Mouse (Mus musculus): ENCODE data around the gene Pgm5. TPM values are rescaled to one million over a fixed set of nuclear protein-coding genes. Genes with fewer than 3 reads are reported as not detected.
"Not testable (repeated sequence)": the region's sequence is repeated elsewhere in the genome, so short reads cannot be mapped to it uniquely, and the experiment has no call there.

Gene Pgm5
- polyA plus RNA-seq, 1 experiment from 2014 or later, result 1.4 TPM

DNA sequence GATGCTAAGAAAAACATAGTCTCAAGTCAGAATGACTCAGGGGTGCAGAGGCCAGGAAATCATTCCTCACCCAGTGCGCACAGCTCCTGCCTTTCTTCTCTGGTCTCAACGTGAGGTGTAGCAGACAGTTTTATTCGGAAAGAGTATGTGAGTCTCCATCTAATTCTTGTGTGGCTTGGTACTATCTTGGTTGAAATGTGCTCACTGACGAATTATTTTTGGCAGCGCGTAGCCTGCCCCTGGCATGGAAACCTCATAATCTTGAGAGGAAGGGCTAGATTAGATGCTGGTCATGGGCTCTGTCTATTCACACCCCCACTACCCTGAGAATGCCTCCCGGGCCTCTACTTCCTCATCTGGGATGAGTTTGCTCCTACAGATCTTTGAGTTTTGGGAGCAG lies 153.6 kb downstream of the Pgm5 start:
- no peak for ATAC-seq (ENCODE audit: low FRiP score)
- no peaks in the 10 kb centered on the region for H3K9me3 ChIP-seq
- 82% methylated on average over 7 of the region's 7 CpGs for WGBS
- H3K27ac ChIP-seq, result no peak overlapping the region
- no peaks in the 10 kb centered on the region for H3K4me1 ChIP-seq (replicated peaks)
- no peaks in the 10 kb centered on the region for H3K36me3 ChIP-seq
- H3K4me2 ChIP-seq, result no peak overlapping the region
- H3K27me3 ChIP-seq, result 0 out of 2 replicates have a peak, but pooled peaks cover 3% of the 10 kb centered on the region
- H3K9ac ChIP-seq, result no peak overlapping the region
- H3K4me3 ChIP-seq, result no peak overlapping the region

- Histone ChIP-seq H3K36me3 (no peaks in the 10 kb centered on the region), H3K27me3 (0 out of 2 replicates have a peak, but pooled peaks cover 3% of the 10 kb centered on the region), H3K9ac (no peak overlapping the region), H3K27ac (no peak overlapping the region), H3K4me1 (replicated peaks) (no peaks in the 10 kb centered on the region), H3K9me3 (no peaks in the 10 kb centered on the region), H3K4me3 (no peak overlapping the region), H3K4me2 (no peak overlapping the region)
- 54% methylated on average over 7 of the region's 7 CpGs for WGBS
- ATAC-seq (ENCODE audit: low FRiP score), result no peak
These were observed 154.4 kb downstream of the Pgm5 start for GRCm38 (mm10) chr19:24707071-24707906.

DNA sequence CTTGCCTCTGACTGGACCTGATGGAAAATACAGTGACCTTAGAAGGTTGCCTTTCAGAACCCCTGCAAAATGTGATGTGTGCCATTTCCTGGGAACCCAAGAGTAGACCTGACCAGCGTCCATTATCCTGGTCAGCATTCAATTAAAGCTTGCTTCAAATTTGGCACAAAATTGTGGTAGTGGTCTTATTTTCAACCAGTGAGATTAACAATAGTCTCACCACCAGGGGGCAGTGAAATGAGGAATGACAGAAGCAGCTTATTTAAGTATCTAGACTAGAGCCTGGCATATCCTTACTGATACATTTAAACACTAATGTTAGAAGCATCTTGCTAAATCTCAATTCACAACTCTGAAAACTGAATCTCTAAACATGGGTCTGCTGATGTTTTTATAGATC lies 156.3 kb downstream of the Pgm5 start:
- H3K27me3 ChIP-seq, result 0 out of 2 replicates have a peak, but pooled peaks cover 3% of the 10 kb centered on the region
- no peak overlapping the region for H3K4me3 ChIP-seq
- no peaks in the 10 kb centered on the region for H3K36me3 ChIP-seq
- no peaks in the 10 kb centered on the region for H3K4me1 ChIP-seq (replicated peaks)
- H3K9me3 ChIP-seq, result no peaks in the 10 kb centered on the region
- no peak overlapping the region for H3K4me2 ChIP-seq
- ATAC-seq (ENCODE audit: low FRiP score), result no peak
- no peak overlapping the region for H3K27ac ChIP-seq
- no peak overlapping the region for H3K9ac ChIP-seq
- WGBS, result 71% methylated on average over 1 of the region's 1 CpGs

DNA sequence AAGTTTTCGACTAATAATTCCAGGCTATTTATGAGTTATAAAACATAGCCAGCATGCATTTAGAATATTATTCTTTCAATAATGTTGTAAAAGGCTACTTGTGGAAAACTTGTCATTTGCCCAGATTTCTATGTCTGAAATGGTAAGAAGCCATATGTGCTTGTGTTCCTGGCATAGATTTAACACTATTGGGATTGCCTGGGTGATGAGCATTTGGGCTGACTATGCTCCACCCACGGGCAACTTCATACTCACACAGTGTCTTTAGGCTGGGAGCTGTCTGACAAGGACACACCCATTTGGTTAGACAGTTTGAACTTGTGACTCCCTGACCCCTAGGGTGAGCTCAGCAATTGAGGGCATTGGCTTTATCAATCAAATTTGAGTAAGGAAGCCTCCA lies 157.3 kb downstream of the Pgm5 start:
- ATAC-seq (ENCODE audit: low FRiP score), result no peak
- H3K9me3 ChIP-seq, result no peaks in the 10 kb centered on the region
- H3K27ac ChIP-seq, result no peak overlapping the region
- H3K4me3 ChIP-seq, result no peak overlapping the region
- no peak overlapping the region for H3K9ac ChIP-seq
- no peaks in the 10 kb centered on the region for H3K4me1 ChIP-seq (replicated peaks)
- no peaks in the 10 kb centered on the region for H3K36me3 ChIP-seq
- 0 out of 2 replicates have a peak, but pooled peaks cover 3% of the 10 kb centered on the region for H3K27me3 ChIP-seq
- WGBS, result 78% methylated on average over 2 of the region's 2 CpGs
- H3K4me2 ChIP-seq, result no peak overlapping the region

GRCm38 (mm10) chr19:24703680-24704079 lies 158.0 kb downstream of the Pgm5 start:
- Histone ChIP-seq H3K4me3 (no peak overlapping the region), H3K4me2 (no peak overlapping the region), H3K36me3 (no peaks in the 10 kb centered on the region), H3K9me3 (no peaks in the 10 kb centered on the region), H3K27me3 (no peaks in the 10 kb centered on the region), H3K9ac (no peak overlapping the region), H3K4me1 (replicated peaks) (no peaks in the 10 kb centered on the region), H3K27ac (no peak overlapping the region)
- no peak for ATAC-seq (ENCODE audit: low FRiP score)
- 80% methylated on average over 8 of the region's 8 CpGs for WGBS

GRCm38 (mm10) chr19:24703168-24703567 lies 158.5 kb downstream of the Pgm5 start:
- not testable (repeated sequence) for H3K27ac ChIP-seq; H3K36me3 ChIP-seq; H3K9ac ChIP-seq; H3K9me3 ChIP-seq; H3K4me3 ChIP-seq; H3K27me3 ChIP-seq; H3K4me2 ChIP-seq; ATAC-seq (ENCODE audit: low FRiP score); H3K4me1 ChIP-seq (replicated peaks)
- WGBS, result 65% methylated on average over 1 of the region's 1 CpGs

- ATAC-seq (ENCODE audit: low FRiP score), result no peak
These were observed 159.9 kb downstream of the Pgm5 start for GRCm38 (mm10) chr19:24701716-24702115.

GRCm38 (mm10) chr19:24700664-24701063 lies 161.0 kb downstream of the Pgm5 start:
- Histone ChIP-seq H3K4me1 (replicated peaks) (no peaks in the 10 kb centered on the region), H3K27me3 (no peaks in the 10 kb centered on the region), H3K9me3 (no peaks in the 10 kb centered on the region), H3K27ac (no peak overlapping the region), H3K36me3 (no peaks in the 10 kb centered on the region), H3K9ac (no peak overlapping the region), H3K4me3 (no peak overlapping the region), H3K4me2 (no peak overlapping the region)
- ATAC-seq (ENCODE audit: low FRiP score), result no peak
- 88% methylated on average over 5 of the region's 5 CpGs for WGBS

More at GRCm38 (mm10) chr19:24701716-24702115, 159.9 kb downstream of the Pgm5 start:
- H3K9ac ChIP-seq, result no peak overlapping the region
- H3K4me2 ChIP-seq, result no peak overlapping the region
- no peak overlapping the region for H3K27ac ChIP-seq
- no peaks in the 10 kb centered on the region for H3K27me3 ChIP-seq
- no peaks in the 10 kb centered on the region for H3K36me3 ChIP-seq
- H3K4me3 ChIP-seq, result no peak overlapping the region
- no peaks in the 10 kb centered on the region for H3K9me3 ChIP-seq
- 70% methylated on average over 8 of the region's 8 CpGs for WGBS
- H3K4me1 ChIP-seq (replicated peaks), result no peaks in the 10 kb centered on the region

DNA sequence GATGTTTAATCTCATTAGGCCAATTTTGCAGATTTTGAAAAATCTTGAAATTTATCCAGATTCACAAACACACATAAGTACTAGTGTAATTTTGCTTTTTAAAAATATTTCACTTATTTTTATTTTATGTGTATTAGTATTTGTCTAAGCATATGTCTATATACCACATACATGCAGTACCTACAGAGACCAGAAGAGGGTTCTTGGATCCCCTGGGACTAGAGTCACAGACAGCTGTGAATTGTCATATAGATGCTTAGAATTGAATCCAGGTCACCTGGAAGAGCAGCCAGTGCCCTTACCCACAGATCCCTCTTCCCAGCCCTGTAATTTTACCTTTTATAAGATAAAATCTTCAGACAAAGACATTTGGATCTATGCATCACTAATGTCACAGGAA lies 161.7 kb downstream of the Pgm5 start:
- ATAC-seq (ENCODE audit: low FRiP score), result no peak
- H3K4me1 ChIP-seq (replicated peaks), result no peaks in the 10 kb centered on the region

GRCm38 (mm10) chr19:24699196-24699595 lies 162.5 kb downstream of the Pgm5 start:
- H3K9me3 ChIP-seq, result no peaks in the 10 kb centered on the region
- no peaks in the 10 kb centered on the region for H3K36me3 ChIP-seq
- H3K4me1 ChIP-seq (replicated peaks), result no peaks in the 10 kb centered on the region
- H3K4me3 ChIP-seq, result no peak overlapping the region
- 72% methylated on average over 3 of the region's 3 CpGs for WGBS
- H3K27me3 ChIP-seq, result no peaks in the 10 kb centered on the region
- H3K9ac ChIP-seq, result no peak overlapping the region
- no peak for ATAC-seq (ENCODE audit: low FRiP score)
- H3K27ac ChIP-seq, result no peak overlapping the region
- no peak overlapping the region for H3K4me2 ChIP-seq

More for the DNA sequence above, 161.7 kb downstream of the Pgm5 start:
- Histone ChIP-seq H3K4me3 (no peak overlapping the region), H3K4me2 (no peak overlapping the region), H3K36me3 (no peaks in the 10 kb centered on the region), H3K9ac (no peak overlapping the region), H3K9me3 (no peaks in the 10 kb centered on the region), H3K27me3 (no peaks in the 10 kb centered on the region), H3K27ac (no peak overlapping the region)

- H3K4me1 ChIP-seq (replicated peaks), result no peaks in the 10 kb centered on the region
- no peak for ATAC-seq (ENCODE audit: low FRiP score)
- no peaks in the 10 kb centered on the region for H3K9me3 ChIP-seq
- H3K27ac ChIP-seq, result no peak overlapping the region
- H3K4me2 ChIP-seq, result no peak overlapping the region
- H3K4me3 ChIP-seq, result no peak overlapping the region
- no peaks in the 10 kb centered on the region for H3K27me3 ChIP-seq
- no peaks in the 10 kb centered on the region for H3K36me3 ChIP-seq
- WGBS, result 71% methylated on average over 5 of the region's 5 CpGs
- H3K9ac ChIP-seq, result no peak overlapping the region
These were observed 163.0 kb downstream of the Pgm5 start for GRCm38 (mm10) chr19:24698651-24699050.

- no peaks in the 10 kb centered on the region for H3K36me3 ChIP-seq
- no peak overlapping the region for H3K9ac ChIP-seq
- no peaks in the 10 kb centered on the region for H3K4me1 ChIP-seq (replicated peaks)
- H3K27ac ChIP-seq, result no peak overlapping the region
- ATAC-seq (ENCODE audit: low FRiP score), result no peak
- no peak overlapping the region for H3K4me3 ChIP-seq
- H3K4me2 ChIP-seq, result no peak overlapping the region
- no peaks in the 10 kb centered on the region for H3K9me3 ChIP-seq
- H3K27me3 ChIP-seq, result no peaks in the 10 kb centered on the region
- 36% methylated on average over 1 of the region's 1 CpGs for WGBS
These were observed 163.7 kb downstream of the Pgm5 start for GRCm38 (mm10) chr19:24697946-24698345.

GRCm38 (mm10) chr19:24692691-24693090 lies 169.0 kb downstream of the Pgm5 start:
- no peak overlapping the region for H3K27ac ChIP-seq
- 81% methylated on average over 2 of the region's 2 CpGs for WGBS
- no peak overlapping the region for H3K4me3 ChIP-seq
- no peak overlapping the region for H3K9ac ChIP-seq
- H3K36me3 ChIP-seq, result no peaks in the 10 kb centered on the region
- H3K27me3 ChIP-seq, result no peaks in the 10 kb centered on the region
- H3K4me2 ChIP-seq, result no peak overlapping the region
- peaks cover 3% of the 10 kb centered on the region; the same call in 1 of the 2 replicates for H3K4me1 ChIP-seq (replicated peaks)
- ATAC-seq (ENCODE audit: low FRiP score), result no peak
- H3K9me3 ChIP-seq, result no peaks in the 10 kb centered on the region
